Mouse (Mus musculus): ENCODE results near the gene Gpa33. TPM values are rescaled to one million over a fixed set of nuclear protein-coding genes. Genes with fewer than 3 reads are reported as not detected.

Gpa33 gene
- polyA plus RNA-seq, 1 experiment = 6.9 TPM

- no peak overlapping the region for H3K27ac ChIP-seq (ENCODE audit: control insufficient read depth, insufficient read depth, low read depth, low read length, poor library complexity)
- TF ChIP-seq POLR2A (IDR thresholded peaks at IDR 0.05; ENCODE audit: borderline replicate concordance, control insufficient read depth, low read depth, low read length) = no peak
- no peak for TF ChIP-seq CTCF (IDR thresholded peaks at IDR 0.05; ENCODE audit: control insufficient read depth, insufficient read depth, low read length)
- 59% methylated on average over 8 of the region's 8 CpGs for WGBS
These were observed 5.0 kb upstream of the Gpa33 start for GRCm38 (mm10) chr1:166124932-166125593.

GRCm38 (mm10) chr1:166126290-166126689, 3.7 kb upstream of the Gpa33 start:
- H3K4me1 ChIP-seq (ENCODE audit: control insufficient read depth, insufficient read depth, low read length) = no peaks in the 10 kb centered on the region
- no peak overlapping the region for H3K4me3 ChIP-seq (replicated peaks; ENCODE audit: control insufficient read depth, low read depth, low read length)
- no peak overlapping the region for H3K27ac ChIP-seq (ENCODE audit: control insufficient read depth, insufficient read depth, low read depth, low read length, poor library complexity)
- WGBS = 88% methylated on average over 6 of the region's 6 CpGs
- TF ChIP-seq CTCF (IDR thresholded peaks at IDR 0.05; ENCODE audit: control insufficient read depth, insufficient read depth, low read length) (no peak), POLR2A (IDR thresholded peaks at IDR 0.05; ENCODE audit: borderline replicate concordance, control insufficient read depth, low read depth, low read length) (no peak)

More at GRCm38 (mm10) chr1:166124932-166125593, 5.0 kb upstream of the Gpa33 start:
- no peaks in the 10 kb centered on the region for H3K4me1 ChIP-seq (ENCODE audit: control insufficient read depth, insufficient read depth, low read length)
- H3K4me3 ChIP-seq (replicated peaks; ENCODE audit: control insufficient read depth, low read depth, low read length) = no peak overlapping the region

GRCm38 (mm10) chr1:166126795-166127194, 3.2 kb upstream of the Gpa33 start:
- TF ChIP-seq POLR2A (IDR thresholded peaks at IDR 0.05; ENCODE audit: borderline replicate concordance, control insufficient read depth, low read depth, low read length) (no peak), CTCF (IDR thresholded peaks at IDR 0.05; ENCODE audit: control insufficient read depth, insufficient read depth, low read length) (no peak)
- WGBS = 85% methylated on average over 9 of the region's 9 CpGs
- Histone ChIP-seq H3K4me3 (replicated peaks; ENCODE audit: control insufficient read depth, low read depth, low read length) (no peak overlapping the region), H3K27ac (ENCODE audit: control insufficient read depth, insufficient read depth, low read depth, low read length, poor library complexity) (no peak overlapping the region), H3K4me1 (ENCODE audit: control insufficient read depth, insufficient read depth, low read length) (no peaks in the 10 kb centered on the region)

GRCm38 (mm10) chr1:166127719-166128118, 2.3 kb upstream of the Gpa33 start, which contains the start of gene Dusp27:
TSS of gene Dusp27 (minus strand) at chr1:166127922.
- WGBS = 71% methylated on average over 4 of the region's 4 CpGs
- TF ChIP-seq CTCF (IDR thresholded peaks at IDR 0.05; ENCODE audit: control insufficient read depth, insufficient read depth, low read length) (no peak), POLR2A (IDR thresholded peaks at IDR 0.05; ENCODE audit: borderline replicate concordance, control insufficient read depth, low read depth, low read length) (no peak)
- H3K4me1 ChIP-seq (ENCODE audit: control insufficient read depth, insufficient read depth, low read length) = no peaks in the 10 kb centered on the region
- no peak within 1 kb of the TSS for H3K27ac ChIP-seq (ENCODE audit: control insufficient read depth, insufficient read depth, low read depth, low read length, poor library complexity)
- H3K4me3 ChIP-seq (replicated peaks; ENCODE audit: control insufficient read depth, low read depth, low read length) = no peak within 1 kb of the TSS

- Histone ChIP-seq H3K27ac (ENCODE audit: control insufficient read depth, insufficient read depth, low read depth, low read length, poor library complexity) (no peak overlapping the region), H3K4me3 (replicated peaks; ENCODE audit: control insufficient read depth, low read depth, low read length) (no peak overlapping the region), H3K4me1 (ENCODE audit: control insufficient read depth, insufficient read depth, low read length) (no peaks in the 10 kb centered on the region)
- TF ChIP-seq CTCF (IDR thresholded peaks at IDR 0.05; ENCODE audit: control insufficient read depth, insufficient read depth, low read length) (no peak), POLR2A (IDR thresholded peaks at IDR 0.05; ENCODE audit: borderline replicate concordance, control insufficient read depth, low read depth, low read length) (no peak)
- WGBS = 77% methylated on average over 5 of the region's 5 CpGs
These were observed 1.5 kb upstream of the Gpa33 start for GRCm38 (mm10) chr1:166128551-166128950.

- no peaks in the 10 kb centered on the region for H3K4me1 ChIP-seq (ENCODE audit: control insufficient read depth, insufficient read depth, low read length)
- no peak overlapping the region for H3K4me3 ChIP-seq (replicated peaks; ENCODE audit: control insufficient read depth, low read depth, low read length)
- WGBS = 9% methylated on average over 4 of the region's 4 CpGs
- H3K27ac ChIP-seq (ENCODE audit: control insufficient read depth, insufficient read depth, low read depth, low read length, poor library complexity) = no peak overlapping the region
- TF ChIP-seq POLR2A (IDR thresholded peaks at IDR 0.05; ENCODE audit: borderline replicate concordance, control insufficient read depth, low read depth, low read length) = no peak
- TF ChIP-seq CTCF (IDR thresholded peaks at IDR 0.05; ENCODE audit: control insufficient read depth, insufficient read depth, low read length) = no peak
These were observed 2.3 kb downstream of the Gpa33 start for GRCm38 (mm10) chr1:166132367-166132766.

GRCm38 (mm10) chr1:166135091-166135740, 5.2 kb downstream of the Gpa33 start:
- Histone ChIP-seq H3K27ac (ENCODE audit: control insufficient read depth, insufficient read depth, low read depth, low read length, poor library complexity) (no peak overlapping the region), H3K4me3 (replicated peaks; ENCODE audit: control insufficient read depth, low read depth, low read length) (no peak overlapping the region), H3K4me1 (ENCODE audit: control insufficient read depth, insufficient read depth, low read length) (peaks cover 4% of the 10 kb centered on the region)
- TF ChIP-seq POLR2A (IDR thresholded peaks at IDR 0.05; ENCODE audit: borderline replicate concordance, control insufficient read depth, low read depth, low read length) = no peak
- no peak for TF ChIP-seq CTCF (IDR thresholded peaks at IDR 0.05; ENCODE audit: control insufficient read depth, insufficient read depth, low read length)
- 44% methylated on average over 5 of the region's 5 CpGs for WGBS

- TF ChIP-seq POLR2A (IDR thresholded peaks at IDR 0.05; ENCODE audit: borderline replicate concordance, control insufficient read depth, low read depth, low read length) (no peak), CTCF (IDR thresholded peaks at IDR 0.05; ENCODE audit: control insufficient read depth, insufficient read depth, low read length) (no peak)
- Histone ChIP-seq H3K27ac (ENCODE audit: control insufficient read depth, insufficient read depth, low read depth, low read length, poor library complexity) (no peak overlapping the region), H3K4me3 (replicated peaks; ENCODE audit: control insufficient read depth, low read depth, low read length) (no peak overlapping the region), H3K4me1 (ENCODE audit: control insufficient read depth, insufficient read depth, low read length) (peaks cover 4% of the 10 kb centered on the region)
- WGBS = 41% methylated on average over 7 of the region's 7 CpGs
These were observed 7.4 kb downstream of the Gpa33 start for GRCm38 (mm10) chr1:166137244-166137938.

All from bone marrow, adult 2 months (tissue).